Mouse (Mus musculus) B cell, adult 2 months (primary cell): ENCODE data around the gene Slc31a2.

Experiments
- DNase-seq, 2 experiments: peaks; one replicate each; pipeline ENCODE4 v3.0.0; 2022

Gene Slc31a2

DNA sequence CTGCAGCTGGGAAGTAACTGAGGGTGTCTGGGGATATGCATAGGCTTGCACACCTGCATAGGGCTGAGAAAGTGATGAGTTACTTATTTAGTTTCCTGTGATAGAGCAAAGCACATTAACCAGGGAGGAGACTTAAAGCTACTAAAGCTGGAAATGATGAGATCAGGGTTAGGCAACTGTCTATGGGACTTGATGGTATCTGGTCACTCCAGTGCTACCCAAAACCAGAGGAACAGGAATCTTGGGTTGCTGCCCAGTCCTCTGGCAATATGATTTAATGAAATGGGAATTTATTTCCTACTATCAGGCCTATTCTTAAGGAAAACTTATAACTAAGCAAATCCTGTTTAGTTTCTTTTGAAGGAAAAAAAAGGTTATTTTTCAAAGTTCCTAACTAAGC lies 63.7 kb downstream of the Slc31a2 start:
- no peak for DNase-seq

DNA sequence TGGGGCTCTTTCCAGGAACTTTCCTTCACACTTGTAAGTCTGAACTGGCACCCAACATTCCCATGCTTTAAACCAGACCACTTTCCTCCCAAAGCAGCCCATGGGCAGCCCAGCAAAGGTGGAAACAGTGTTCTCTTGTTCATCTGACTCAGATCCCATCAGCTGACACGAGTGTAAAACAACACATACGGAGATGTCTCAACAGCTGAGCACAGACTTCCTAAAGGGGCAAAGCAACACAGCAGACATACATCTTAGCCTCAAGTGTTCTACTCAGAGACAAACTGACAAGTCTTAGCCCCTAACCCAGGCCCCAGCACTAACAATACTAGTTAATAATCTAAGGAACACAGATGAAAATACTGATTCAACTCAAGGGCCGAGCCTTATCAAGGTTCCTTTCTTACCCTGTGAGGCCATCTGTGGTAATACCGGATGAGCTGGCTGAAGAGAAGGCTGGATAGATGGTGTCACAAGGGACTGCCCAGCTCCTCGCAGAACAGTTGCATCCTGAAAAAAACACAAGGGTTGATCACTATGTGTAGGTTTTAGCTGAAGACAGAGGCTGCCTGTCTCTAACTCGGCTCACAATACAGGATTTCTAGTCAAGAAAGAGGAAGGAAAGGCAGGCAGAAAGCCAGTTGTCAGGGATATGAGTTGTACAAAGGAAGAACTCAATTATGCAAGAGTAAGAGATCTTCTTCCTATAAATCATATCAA lies 66.7 kb downstream of the Slc31a2 start:
- no peak for DNase-seq

GRCm38 (mm10) chr4:62331977-62332376 lies 69.6 kb downstream of the Slc31a2 start:
- DNase-seq: no peak

GRCm38 (mm10) chr4:62338536-62338935 lies 76.2 kb downstream of the Slc31a2 start:
- DNase-seq: no peak

DNA sequence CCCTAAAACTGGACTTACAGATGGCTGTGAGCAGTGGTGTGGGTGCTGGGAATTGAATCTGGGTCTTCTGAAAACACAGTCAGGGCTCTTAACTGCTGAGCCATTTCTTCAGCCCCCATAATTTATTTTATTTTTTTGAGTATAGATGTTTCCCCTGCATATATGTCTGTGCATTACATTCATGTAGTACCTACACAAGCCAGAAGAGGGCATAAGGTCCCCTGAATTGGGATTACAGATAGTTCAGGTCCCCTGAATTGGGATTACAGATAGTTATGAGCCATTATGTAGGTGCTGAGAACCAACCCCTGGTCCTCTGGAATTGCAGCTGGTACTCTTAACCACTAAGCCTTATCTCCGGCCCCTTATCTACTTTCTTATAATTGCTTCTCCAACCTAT lies 81.6 kb downstream of the Slc31a2 start:
- peak; percentile 47 to 50 for DNase-seq

DNA sequence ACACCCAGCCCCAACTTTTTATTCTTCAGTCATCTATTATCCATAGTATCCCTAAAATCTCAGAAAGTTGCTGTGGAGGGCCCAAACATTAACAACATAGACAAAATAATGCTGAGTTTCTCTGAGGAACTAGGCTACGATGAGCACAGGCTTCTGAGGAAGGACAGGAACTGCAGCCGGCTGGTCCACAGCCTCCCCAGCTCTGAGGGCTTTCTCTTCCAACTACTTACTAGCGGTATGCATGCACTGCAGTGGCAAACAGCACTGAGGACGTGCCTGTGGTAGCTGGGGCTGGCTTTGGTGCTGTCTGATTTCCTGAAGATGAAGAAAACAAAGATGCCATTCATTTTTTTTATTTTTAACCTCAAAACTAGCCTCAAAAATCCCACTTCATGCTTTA lies 83.5 kb downstream of the Slc31a2 start:
- peak; percentile 36 to 37 for DNase-seq

- no peak for DNase-seq
Measured at GRCm38 (mm10) chr4:62347605-62348328, 85.4 kb downstream of the Slc31a2 start.
